Mouse (Mus musculus) heart, adult 9 months (tissue): ENCODE data around the gene Sfswap.

Source experiments
- DNase-seq, 2 experiments: peaks; one replicate each; pipeline ENCODE4 v3.0.0; 2022; ENCODE audit warnings: low spot score in 2 of 2

The Sfswap gene

GRCm38 (mm10) chr5:129500722-129501634 is at the start of gene Sfswap:
TSS of gene Sfswap (plus strand) at chr5:129501221.
- DNase-seq: peak; percentile 71 to 86

DNA sequence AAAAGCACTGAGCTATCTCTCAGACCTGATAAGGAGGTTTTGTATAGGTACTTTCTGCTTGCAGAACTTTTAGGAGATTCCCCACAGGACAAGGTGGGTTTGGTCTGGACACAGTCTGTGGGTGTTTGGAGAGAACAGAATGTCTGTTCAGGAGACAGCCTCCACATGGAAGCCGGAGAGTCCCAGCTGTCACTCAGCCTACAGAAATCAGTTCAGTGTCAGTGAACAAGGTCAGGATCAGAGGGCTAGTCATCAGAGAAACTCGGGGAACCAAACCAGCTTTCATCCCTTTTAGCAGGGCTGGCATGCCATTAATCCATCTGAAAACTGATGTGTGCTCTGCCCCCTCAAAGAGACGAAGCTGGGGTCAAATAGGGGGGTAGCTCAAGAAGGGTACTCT is 48.5 kb upstream of the Sfswap start:
- DNase-seq: no peak

DNA sequence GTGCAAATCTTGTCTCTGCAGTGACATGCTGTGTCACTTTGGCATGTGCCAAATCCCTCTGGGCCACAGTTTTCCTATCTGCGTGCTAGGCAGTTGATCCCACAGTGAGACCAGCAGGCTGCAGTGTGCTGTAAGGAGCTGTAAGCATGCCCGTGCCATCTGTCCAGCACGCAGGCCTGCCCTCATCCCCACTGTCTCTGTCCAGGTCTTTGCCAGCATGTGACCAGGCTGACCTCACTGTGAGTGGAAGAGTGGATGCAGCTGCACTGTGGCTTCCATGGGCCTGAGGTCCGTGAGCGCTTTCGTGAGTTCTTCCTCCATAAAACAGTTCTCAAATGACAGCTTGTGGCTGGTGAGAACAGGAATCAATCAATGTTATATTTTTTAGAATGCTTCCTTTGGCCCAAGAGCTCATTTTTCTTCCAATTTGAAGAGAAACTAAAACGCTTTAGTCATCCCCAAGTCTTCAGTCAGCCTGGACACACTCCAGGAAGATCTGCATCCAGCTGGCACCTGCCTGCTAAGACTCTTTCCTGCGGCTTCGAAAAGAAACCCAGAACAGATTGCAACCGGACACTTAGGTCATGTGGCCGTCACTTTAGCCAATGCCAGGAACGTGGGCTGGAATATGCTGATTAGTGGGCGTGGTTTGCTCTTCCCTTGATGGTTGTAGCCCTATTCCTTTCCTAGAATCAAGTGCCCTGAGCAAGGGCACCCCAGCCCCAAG is 46.1 kb upstream of the Sfswap start:
- peak; percentile 74 to 81 for DNase-seq

DNA sequence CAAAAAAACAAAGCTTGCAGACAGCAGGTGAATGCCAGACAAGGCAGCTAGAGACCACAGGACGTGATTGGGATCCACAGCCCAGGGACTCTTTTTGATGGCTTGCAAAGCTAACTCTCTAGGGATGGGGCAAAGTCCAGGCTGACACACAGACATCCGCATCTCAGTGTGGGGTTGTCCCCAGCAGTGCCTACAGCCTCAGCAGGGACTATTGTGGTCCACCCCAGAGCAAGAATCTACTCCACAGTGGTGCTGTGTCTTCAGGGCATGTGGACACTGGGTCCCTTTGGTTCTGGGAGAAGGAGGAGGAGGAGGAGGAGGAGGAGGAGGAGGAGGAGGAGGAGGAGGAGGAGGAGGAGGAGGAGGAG is 45.5 kb upstream of the Sfswap start:
- no peak for DNase-seq

DNA sequence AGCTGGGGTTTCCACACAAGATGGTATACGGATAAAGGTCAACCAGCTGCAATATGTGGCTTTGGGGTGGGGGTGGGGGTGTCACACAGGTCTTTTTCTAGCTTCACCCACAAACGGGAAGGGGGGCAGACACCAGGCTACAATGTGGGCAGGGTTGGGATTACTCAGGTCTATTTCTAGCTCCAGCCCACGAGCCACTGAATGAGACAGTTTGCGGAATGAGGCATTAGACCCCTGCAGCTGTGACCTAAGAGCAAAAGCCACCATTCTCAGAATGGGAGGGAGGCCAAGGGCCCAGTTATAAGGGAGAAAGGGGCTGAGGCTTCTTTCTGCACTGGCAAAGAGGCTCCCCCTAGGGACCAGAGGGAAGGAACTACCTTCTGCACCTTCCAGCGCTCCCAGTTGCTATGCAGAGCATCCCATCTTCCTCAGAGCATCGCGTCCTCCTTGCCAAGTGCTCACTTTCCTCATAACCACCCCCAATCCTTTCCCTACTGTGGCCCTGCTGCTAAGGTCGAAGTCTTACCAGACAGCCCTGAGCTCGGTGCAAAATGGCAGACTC is 44.4 kb upstream of the Sfswap start:
- no peak for DNase-seq

GRCm38 (mm10) chr5:129458109-129458508 is 42.9 kb upstream of the Sfswap start:
- no peak for DNase-seq

GRCm38 (mm10) chr5:129458541-129458940 is 42.5 kb upstream of the Sfswap start:
- no peak for DNase-seq

DNA sequence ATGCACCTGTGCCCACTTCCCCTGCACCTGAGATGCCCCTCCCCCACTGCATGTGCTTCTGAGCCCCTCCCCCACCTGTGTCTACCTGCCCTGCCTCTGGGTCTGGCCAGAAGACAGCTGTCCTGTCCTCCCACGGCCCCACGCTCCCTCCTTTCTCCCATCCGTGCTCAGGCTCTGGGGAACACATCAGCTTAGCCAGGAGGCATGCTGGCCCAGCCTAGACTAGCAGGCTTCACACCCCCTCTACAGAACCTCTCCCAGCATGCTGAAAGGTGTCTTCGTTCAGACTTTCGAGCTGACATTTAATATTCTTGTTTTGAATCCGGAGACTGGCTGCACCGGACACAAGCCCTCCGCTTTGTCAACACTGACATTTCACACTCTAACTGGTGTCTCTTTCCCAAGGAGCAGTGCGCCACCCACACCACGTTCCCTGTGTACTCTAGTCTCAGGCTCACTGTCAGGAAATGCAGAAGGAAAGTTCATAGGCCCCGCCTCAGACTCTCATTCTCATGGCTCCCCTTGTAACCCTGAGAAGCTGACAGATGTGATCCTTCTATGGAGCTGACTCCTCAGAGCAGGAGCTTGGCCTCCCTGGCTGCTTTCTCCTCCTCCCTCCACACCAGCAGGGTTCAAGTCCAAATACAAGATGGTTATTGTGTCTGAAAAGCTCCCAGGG is 40.1 kb upstream of the Sfswap start:
- no peak for DNase-seq

GRCm38 (mm10) chr5:129463648-129464047 is 37.4 kb upstream of the Sfswap start:
- peak in 1 of 2 experiments; percentile 19 for DNase-seq

DNA sequence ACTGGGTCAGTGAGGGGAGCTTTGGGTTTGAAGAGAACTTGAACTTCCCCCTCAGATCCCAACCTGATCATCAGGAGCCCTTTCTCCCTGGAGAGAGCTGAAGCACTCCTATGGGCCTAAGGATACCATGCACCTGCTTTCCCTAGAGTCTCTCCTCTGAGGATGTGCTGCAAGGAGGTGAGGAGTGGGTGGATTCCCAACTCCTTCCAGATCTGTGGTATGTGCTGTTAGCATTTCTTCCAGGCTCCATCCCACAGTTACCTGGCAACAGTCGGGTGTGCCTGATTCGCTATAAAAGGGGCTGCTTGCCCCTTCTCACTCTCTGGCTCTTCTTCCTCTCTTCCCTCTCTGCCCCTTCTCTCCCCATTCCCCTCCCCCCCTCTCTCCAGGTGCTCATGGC is 35.2 kb upstream of the Sfswap start:
- DNase-seq: no peak

- no peak for DNase-seq
Observed at GRCm38 (mm10) chr5:129475532-129476045, 25.4 kb upstream of the Sfswap start.

DNA sequence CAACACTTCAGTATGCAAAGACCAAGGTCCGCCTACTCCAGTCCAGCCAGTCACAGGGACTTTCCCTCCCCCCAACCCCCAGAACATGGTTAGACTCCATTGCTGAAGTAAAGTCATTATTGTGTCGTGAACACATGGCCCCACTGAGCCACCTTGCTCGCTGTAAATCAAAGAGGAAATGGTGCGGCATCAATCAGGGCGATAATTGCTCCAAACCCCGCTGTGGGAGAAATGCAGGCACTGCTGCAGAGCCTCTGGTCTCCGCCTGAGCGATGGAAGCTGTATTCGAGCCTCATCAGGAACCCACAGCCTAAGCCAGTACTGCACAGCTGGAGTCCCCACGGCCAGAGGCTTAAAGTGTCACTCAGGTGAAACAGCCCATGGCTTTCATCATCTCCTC is 11.1 kb upstream of the Sfswap start:
- DNase-seq: no peak

DNA sequence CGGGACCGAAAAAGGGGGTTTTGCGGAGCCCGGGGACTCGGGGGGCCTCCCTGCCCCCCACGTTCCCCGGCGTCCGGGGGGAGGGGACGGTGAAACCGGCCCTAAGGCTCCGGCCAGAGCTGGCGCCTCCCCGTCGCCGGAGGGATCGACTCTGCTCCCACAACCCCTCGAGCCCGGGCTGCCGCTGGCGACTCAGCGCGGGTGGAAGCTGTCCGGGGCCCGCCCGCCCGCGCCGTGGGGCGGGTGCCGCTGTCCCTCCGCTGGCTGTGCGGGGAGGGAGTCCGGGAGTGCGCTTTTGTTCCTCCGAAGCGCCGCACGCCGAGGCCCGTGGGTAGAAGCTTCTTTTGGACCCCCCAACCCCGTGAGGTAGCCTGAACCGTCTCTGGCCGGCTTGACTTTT is 650 bp downstream of the Sfswap start:
- no peak for DNase-seq

GRCm38 (mm10) chr5:129506886-129507285 is 5.9 kb downstream of the Sfswap start:
- DNase-seq: no peak

GRCm38 (mm10) chr5:129518180-129518579 is 17.2 kb downstream of the Sfswap start:
- no peak for DNase-seq

DNA sequence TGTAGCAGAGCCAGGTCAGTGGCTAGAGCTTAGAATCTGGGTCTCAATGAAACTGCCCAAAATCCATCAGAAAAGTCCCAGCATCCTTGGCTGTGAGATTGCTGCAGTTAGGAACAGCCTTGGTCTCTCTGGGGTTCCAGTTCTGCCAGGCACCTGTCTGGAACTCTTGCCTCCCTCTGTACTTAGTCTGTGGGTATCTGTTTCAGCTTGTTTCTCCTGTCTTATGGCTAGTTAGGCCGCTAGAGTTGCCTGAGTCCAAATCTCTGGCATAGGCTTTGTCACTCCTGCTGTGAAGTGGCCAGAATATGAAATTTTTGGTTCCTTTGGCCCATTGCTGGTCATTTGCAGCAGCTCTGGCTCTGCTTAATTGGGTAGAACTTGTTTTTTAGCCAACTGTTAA is 17.8 kb downstream of the Sfswap start:
- DNase-seq: no peak

DNA sequence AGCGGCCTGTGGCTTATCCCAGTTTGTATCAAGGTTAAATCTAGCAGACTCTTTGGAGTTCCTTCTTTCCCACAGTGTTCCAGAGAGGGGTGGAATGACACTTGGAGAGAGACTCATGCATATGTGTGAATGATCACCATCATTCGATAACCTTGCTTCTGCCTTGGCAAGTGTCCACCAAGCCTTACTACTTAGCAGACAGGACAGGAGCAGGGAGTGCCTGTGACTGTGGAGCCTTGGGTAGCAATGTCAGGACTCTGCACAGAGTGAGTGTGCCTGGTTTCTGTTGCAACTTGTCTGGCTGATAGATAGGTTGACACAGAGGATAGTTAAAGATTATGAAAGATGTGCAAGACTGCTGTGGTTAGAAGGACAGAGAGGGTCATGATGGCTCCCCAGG is 18.6 kb downstream of the Sfswap start:
- DNase-seq: no peak

- DNase-seq: no peak
Observed at GRCm38 (mm10) chr5:129521501-129521900, 20.5 kb downstream of the Sfswap start.

- DNase-seq: no peak
Observed at GRCm38 (mm10) chr5:129521913-129522312, 20.9 kb downstream of the Sfswap start.

DNA sequence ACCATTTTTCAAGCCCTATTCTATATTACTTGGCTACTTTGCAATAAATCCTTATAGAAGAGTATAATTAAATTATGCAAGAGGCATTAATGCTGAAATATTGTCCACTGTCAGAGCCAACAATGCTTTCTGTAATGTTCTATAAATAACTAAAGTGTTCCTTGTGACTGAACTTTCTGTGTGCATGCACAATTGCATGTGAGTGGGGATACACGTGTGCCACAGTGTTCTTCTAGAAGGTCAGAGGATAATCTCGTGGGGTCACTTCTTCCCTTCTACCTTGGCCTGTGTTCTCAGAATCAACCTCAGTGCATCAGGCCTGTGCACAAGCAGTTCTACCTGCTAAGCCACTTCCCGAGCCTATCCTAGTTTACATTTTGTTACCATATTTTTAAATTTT is 22.1 kb downstream of the Sfswap start:
- DNase-seq: no peak

GRCm38 (mm10) chr5:129524751-129525150 is 23.7 kb downstream of the Sfswap start:
- DNase-seq: no peak

DNA sequence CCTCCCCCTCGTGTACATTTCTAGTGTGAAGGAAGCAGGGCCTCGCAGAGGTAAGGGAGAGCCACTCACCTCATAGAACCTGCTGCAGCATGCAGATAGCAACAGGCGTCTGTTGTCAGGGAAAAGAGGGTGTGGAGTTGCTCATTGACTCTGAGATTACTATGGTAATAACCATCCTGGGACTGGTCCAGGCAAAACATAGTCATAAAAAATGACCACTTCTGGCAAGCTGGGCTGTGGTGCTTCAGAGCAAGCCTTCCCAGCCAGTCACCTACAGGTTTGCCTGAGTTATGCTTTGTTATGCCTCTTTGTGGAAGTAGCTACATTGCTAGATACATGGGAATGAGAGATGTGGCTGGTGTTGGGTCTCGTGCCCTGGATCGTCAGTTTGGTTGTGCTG is 26.1 kb downstream of the Sfswap start:
- no peak for DNase-seq
